Mouse (Mus musculus) forebrain, embryonic 11.5 days (tissue): ENCODE measurements around the gene Mef2a. TPM values are rescaled to one million over a fixed set of nuclear protein-coding genes. Genes with fewer than 3 reads are reported as not detected.

Experiments used
- ATAC-seq: fragments of 200-750 bp; cut with Nextera tagmentation; replicated peaks from 2 replicates; pipeline ENCODE4 v1.8.0; 2017; ENCODE audit warnings: moderate TSS enrichment; ENCODE audit not compliant: low FRiP score
- DNase-seq: peaks from one replicate; pipeline ENCODE4 v3.0.0-alpha.2; 2017; ENCODE audit warnings: low spot score
- H3K27ac ChIP-seq: fragments of 300-500 bp; sonication (generic); 2 replicates; pipeline ENCODE4 v1.5.1; 2014; ENCODE audit warnings: low read depth, low read length
- H3K27me3 ChIP-seq: fragments of 300-500 bp; sonication (generic); 2 replicates; pipeline ENCODE4 v1.6.1; 2014; ENCODE audit warnings: mild to moderate bottlenecking, low read length, mixed read lengths; ENCODE audit not compliant: control insufficient read depth, insufficient read depth
- H3K36me3 ChIP-seq: fragments of 300-500 bp; sonication (generic); 2 replicates; pipeline ENCODE4 v1.6.1; 2014; ENCODE audit warnings: mild to moderate bottlenecking, low read length, moderate library complexity, mixed read lengths; ENCODE audit not compliant: control insufficient read depth, insufficient read depth
- H3K4me1 ChIP-seq: fragments of 300-500 bp; sonication (generic); replicated peaks from 2 replicates; pipeline ENCODE4 v1.6.1; 2014; ENCODE audit warnings: low read length, mixed read lengths; ENCODE audit not compliant: control insufficient read depth, insufficient read depth
- H3K4me2 ChIP-seq: fragments of 300-500 bp; sonication (generic); 2 replicates; pipeline ENCODE4 v1.6.1; 2014; ENCODE audit warnings: low read depth, mild to moderate bottlenecking, low read length, moderate library complexity, mixed read lengths; ENCODE audit not compliant: severe bottlenecking
- H3K4me3 ChIP-seq: fragments of 300-500 bp; sonication (generic); 2 replicates; pipeline ENCODE4 v1.5.1; 2014; ENCODE audit warnings: low read depth, low read length
- H3K9ac ChIP-seq: fragments of 300-500 bp; sonication (generic); 2 replicates; pipeline ENCODE4 v1.6.1; 2014; ENCODE audit warnings: low read length
- H3K9me3 ChIP-seq: fragments of 300-500 bp; sonication (generic); 2 replicates; pipeline ENCODE4 v1.6.1; 2016; ENCODE audit warnings: low read length, mixed read lengths; ENCODE audit not compliant: control insufficient read depth
- WGBS: fragments of 180-500 bp; shearing (Covaris S2); extraction: QIAGEN DNeasy Blood & Tissue Kit; methylation state at CpG from one replicate; pipeline ENCODE4 v1.1.7; 2014; 5-methylcytosine and 5-hydroxymethylcytosine counted together
- polyA plus RNA-seq: library from polyadenylated mRNA; unstranded; fragments of >200 nt; fragmentation: Nextera tagmentation; extraction: Ambion mirVana; gene quantifications from 2 replicates; pipeline ENCODE4 v1.2.1, GENCODE M21; 2014

Gene Mef2a
- polyA plus RNA-seq, 1 experiment from 2014 or later: 23.6 TPM

- WGBS: 92% methylated on average over 5 of the region's 5 CpGs
- Histone ChIP-seq H3K36me3 (no peaks in the 10 kb centered on the region; the same call in 1 of the 2 replicates), H3K9ac (no peak overlapping the region), H3K27ac (no peak overlapping the region), H3K9me3 (no peaks in the 10 kb centered on the region; the same call in 1 of the 2 replicates), H3K4me1 (no peaks in the 10 kb centered on the region), H3K4me2 (no peak overlapping the region), H3K4me3 (no peak overlapping the region), H3K27me3 (no peaks in the 10 kb centered on the region)
- DNase-seq (no peak), ATAC-seq (no peak)
Measured at GRCm38 (mm10) chr7:67355870-67356269, 16.8 kb downstream of the Mef2a start.

DNA sequence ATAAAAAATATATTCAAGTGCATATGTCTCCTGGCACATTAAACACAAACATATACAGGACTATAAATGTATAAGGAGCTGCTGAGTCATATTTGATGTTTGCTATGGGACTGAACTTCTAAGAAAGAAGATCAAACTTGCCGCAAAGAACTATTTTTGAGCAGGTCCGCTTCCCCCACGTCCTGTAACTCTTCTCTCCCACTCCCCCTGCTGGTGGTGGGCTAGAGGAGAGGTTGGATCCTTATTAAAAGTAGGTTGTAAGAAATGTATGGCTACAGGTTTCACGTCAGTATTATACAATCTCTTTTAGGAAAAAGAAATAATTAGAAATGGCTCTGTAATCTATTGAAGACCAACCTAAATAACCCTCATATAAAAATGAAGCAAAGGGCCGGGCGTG is 19.0 kb downstream of the Mef2a start:
- no peaks in the 10 kb centered on the region; the same call in 1 of the 2 replicates for H3K36me3 ChIP-seq
- no peak overlapping the region for H3K4me2 ChIP-seq
- ATAC-seq: no peak
- H3K27ac ChIP-seq: no peak overlapping the region
- H3K4me3 ChIP-seq: no peak overlapping the region
- H3K9me3 ChIP-seq: no peaks in the 10 kb centered on the region; the same call in 1 of the 2 replicates
- no peaks in the 10 kb centered on the region for H3K27me3 ChIP-seq
- 90% methylated on average over 6 of the region's 6 CpGs for WGBS
- no peaks in the 10 kb centered on the region for H3K4me1 ChIP-seq
- no peak overlapping the region for H3K9ac ChIP-seq
- no peak for DNase-seq

GRCm38 (mm10) chr7:67352989-67353388 is 19.7 kb downstream of the Mef2a start:
- H3K4me3 ChIP-seq: no peak overlapping the region
- ATAC-seq: no peak
- H3K4me2 ChIP-seq: no peak overlapping the region
- no peak for DNase-seq
- H3K36me3 ChIP-seq: no peaks in the 10 kb centered on the region; the same call in 1 of the 2 replicates
- H3K27ac ChIP-seq: no peak overlapping the region
- no peaks in the 10 kb centered on the region for H3K4me1 ChIP-seq
- WGBS: 78% methylated on average over 4 of the region's 4 CpGs
- H3K9me3 ChIP-seq: no peaks in the 10 kb centered on the region; the same call in 1 of the 2 replicates
- no peaks in the 10 kb centered on the region for H3K27me3 ChIP-seq
- H3K9ac ChIP-seq: no peak overlapping the region

GRCm38 (mm10) chr7:67344443-67344842 is 28.2 kb downstream of the Mef2a start:
- ATAC-seq (no peak), DNase-seq (no peak)
- Histone ChIP-seq H3K9ac (no peak overlapping the region), H3K9me3 (no peaks in the 10 kb centered on the region), H3K4me2 (no peak overlapping the region), H3K4me1 (no peaks in the 10 kb centered on the region), H3K27ac (no peak overlapping the region), H3K36me3 (no peaks in the 10 kb centered on the region), H3K4me3 (no peak overlapping the region), H3K27me3 (no peaks in the 10 kb centered on the region)
- 77% methylated on average over 1 of the region's 1 CpGs for WGBS

DNA sequence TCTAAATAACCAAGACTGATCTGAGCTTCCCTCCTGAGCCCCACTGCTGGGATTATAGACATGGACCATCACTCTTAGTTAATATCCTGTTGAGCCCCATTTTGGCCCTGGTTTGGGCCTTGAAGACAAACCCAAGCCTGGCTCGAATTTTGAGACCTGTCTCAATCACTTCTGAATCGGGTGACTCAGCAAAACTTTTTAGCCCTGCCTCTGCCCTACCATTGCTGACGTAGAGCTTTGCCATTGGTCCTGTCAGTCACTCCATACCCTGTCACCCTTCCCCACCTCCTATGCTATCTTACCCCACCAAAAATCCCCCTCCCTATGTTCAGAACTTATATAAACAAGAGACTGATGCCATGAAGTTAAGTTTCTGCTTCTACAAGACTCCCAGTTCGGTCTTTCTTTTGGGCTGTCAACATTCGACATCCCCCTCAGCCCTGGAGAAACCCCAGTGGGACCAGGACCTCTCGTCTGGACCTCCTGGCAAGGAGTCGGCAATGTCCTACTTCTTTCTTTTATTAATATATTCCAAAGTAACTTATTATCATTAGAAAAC is 30.5 kb downstream of the Mef2a start:
- no peaks in the 10 kb centered on the region for H3K27me3 ChIP-seq
- WGBS: 89% methylated on average over 7 of the region's 7 CpGs
- no peaks in the 10 kb centered on the region for H3K9me3 ChIP-seq
- ATAC-seq: no peak
- no peaks in the 10 kb centered on the region for H3K36me3 ChIP-seq
- DNase-seq: no peak
- H3K4me2 ChIP-seq: no peak overlapping the region
- H3K9ac ChIP-seq: no peak overlapping the region
- no peak overlapping the region for H3K27ac ChIP-seq
- H3K4me3 ChIP-seq: no peak overlapping the region
- no peaks in the 10 kb centered on the region for H3K4me1 ChIP-seq

DNA sequence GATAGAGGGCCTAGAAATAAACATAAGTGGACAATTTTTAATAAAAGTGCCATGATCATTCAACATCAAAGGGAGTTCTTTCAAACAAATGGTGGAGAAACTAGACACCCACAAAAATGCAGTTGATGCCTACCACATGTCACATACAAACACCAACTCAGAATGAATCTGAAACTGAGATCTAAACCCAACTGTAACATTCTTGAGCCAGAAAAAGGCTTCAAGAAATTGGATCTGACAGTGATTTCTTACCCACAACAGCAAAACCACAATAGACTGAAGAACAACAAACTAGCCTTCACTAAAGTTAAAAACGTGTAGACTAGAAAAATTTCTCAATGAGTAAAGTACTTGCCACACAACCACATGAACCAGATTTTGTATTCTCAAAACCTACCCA is 52.3 kb downstream of the Mef2a start:
- ATAC-seq (no peak), DNase-seq (no peak)
- Histone ChIP-seq H3K27ac (no peak overlapping the region), H3K4me3 (no peak overlapping the region), H3K4me1 (no peaks in the 10 kb centered on the region), H3K4me2 (no peak overlapping the region), H3K9ac (no peak overlapping the region), H3K9me3 (no peaks in the 10 kb centered on the region), H3K27me3 (no peaks in the 10 kb centered on the region), H3K36me3 (no peaks in the 10 kb centered on the region)
- WGBS: 80% methylated on average over 1 of the region's 1 CpGs

- no peaks in the 10 kb centered on the region for H3K27me3 ChIP-seq
- no peak overlapping the region for H3K27ac ChIP-seq
- no peaks in the 10 kb centered on the region for H3K36me3 ChIP-seq
- DNase-seq: no peak
- no peak overlapping the region for H3K4me3 ChIP-seq
- ATAC-seq: no peak
- H3K4me2 ChIP-seq: no peak overlapping the region
- no peak overlapping the region for H3K9ac ChIP-seq
- no peaks in the 10 kb centered on the region for H3K4me1 ChIP-seq
- H3K9me3 ChIP-seq: no peaks in the 10 kb centered on the region
Measured at GRCm38 (mm10) chr7:67318697-67319096, 54.0 kb downstream of the Mef2a start.

- Histone ChIP-seq H3K4me1 (no peaks in the 10 kb centered on the region), H3K9me3 (no peaks in the 10 kb centered on the region), H3K4me3 (no peak overlapping the region), H3K27ac (no peak overlapping the region), H3K9ac (no peak overlapping the region), H3K27me3 (no peaks in the 10 kb centered on the region), H3K36me3 (no peaks in the 10 kb centered on the region), H3K4me2 (no peak overlapping the region)
- no peak for DNase-seq
- WGBS: 90% methylated on average over 3 of the region's 3 CpGs
- ATAC-seq: no peak
Measured at GRCm38 (mm10) chr7:67313200-67313599, 59.5 kb downstream of the Mef2a start.

- Histone ChIP-seq H3K27me3 (no peaks in the 10 kb centered on the region), H3K4me3 (no peak overlapping the region), H3K9me3 (no peaks in the 10 kb centered on the region), H3K4me1 (no peaks in the 10 kb centered on the region), H3K4me2 (no peak overlapping the region), H3K9ac (no peak overlapping the region), H3K36me3 (no peaks in the 10 kb centered on the region), H3K27ac (no peak overlapping the region)
- WGBS: 90% methylated on average over 2 of the region's 2 CpGs
- no peak for DNase-seq
- no peak for ATAC-seq
Measured at GRCm38 (mm10) chr7:67310151-67310550, 62.5 kb downstream of the Mef2a start.
